Mouse (Mus musculus): ENCODE data around the gene Batf3. TPM values are rescaled to one million over a fixed set of nuclear protein-coding genes. Genes with fewer than 3 reads are reported as not detected.
A peak's percentile ranks its signal among the peaks of the same experiment; 100 is the strongest.

Gene Batf3
- polyA plus RNA-seq, 1 experiment from 2014 or later, result 14.2 TPM

DNA sequence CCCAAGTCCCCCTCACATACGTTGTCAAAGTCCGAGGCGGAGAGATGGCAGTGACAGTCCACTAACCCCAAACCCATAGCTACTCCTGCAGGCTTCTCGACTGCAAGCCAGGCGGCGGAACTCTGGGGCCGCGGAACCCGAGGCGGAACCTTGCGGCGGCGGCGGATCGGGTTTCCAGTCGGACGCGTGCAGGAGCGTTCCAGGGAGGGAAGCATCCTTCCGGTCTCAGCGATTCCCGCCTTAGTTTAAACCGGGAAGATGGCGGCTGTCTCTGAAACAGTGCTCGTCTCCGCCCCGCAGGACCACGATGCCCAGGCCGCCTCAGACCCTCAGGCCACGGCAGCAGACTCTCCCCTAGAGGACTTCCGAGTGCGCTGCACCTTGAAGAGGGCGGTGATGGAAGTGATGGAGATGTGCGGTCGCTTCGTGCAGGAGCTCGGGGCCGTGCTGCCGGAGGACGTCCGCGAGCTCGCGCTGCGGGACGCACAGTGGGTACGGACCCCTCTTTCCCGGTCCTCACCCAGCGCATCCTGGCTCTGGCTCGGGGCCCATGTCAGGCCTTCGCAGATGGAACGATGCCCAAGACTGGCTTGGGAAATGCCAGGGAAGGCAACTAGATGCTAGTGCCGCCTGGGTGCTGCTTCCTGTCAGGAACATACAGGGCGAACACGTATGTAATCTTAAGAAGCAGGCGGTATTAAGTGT is 34.7 kb upstream of the Batf3 start, which contains the start of the genes Tatdn3 and Nsl1:
TSS of gene Tatdn3 (minus strand) at position 152 of the 705 bp plus-strand sequence.
TSS of gene Nsl1 (plus strand) at position 232 of the 705 bp plus-strand sequence.
- peak within 1 kb of the TSS; percentile 54 for H3K27ac ChIP-seq (ENCODE audit: low read depth)
- DNase-seq, result peak; percentile 95
- peak within 1 kb of the TSS; percentile 66 for H3K4me2 ChIP-seq
- peak; percentile 37; the same call in 1 of the 2 replicates for TF ChIP-seq CTCF (IDR thresholded peaks at IDR 0.05; ENCODE audit: low read depth)
- H3K4me1 ChIP-seq (ENCODE audit: insufficient read depth), result peaks cover 4% of the 10 kb centered on the region; the same call in 1 of the 2 replicates
- H3K4me3 ChIP-seq (ENCODE audit: low read depth, low read length), result peak within 1 kb of the TSS; percentile 89
- no peaks in the 10 kb centered on the region for H3K27me3 ChIP-seq (ENCODE audit: insufficient read depth, low read length)
- no peaks in the 10 kb centered on the region for H3K9me3 ChIP-seq (ENCODE audit: low read depth, low read length)
- ATAC-seq (ENCODE audit: insufficient read depth), result peak; percentile 92
- peak within 1 kb of the TSS; percentile 83 for H3K9ac ChIP-seq
- under 1% methylated on average over 56 of the region's 56 CpGs for WGBS
- H3K36me3 ChIP-seq (ENCODE audit: insufficient read depth), result peaks cover 23% of the 10 kb centered on the region

DNA sequence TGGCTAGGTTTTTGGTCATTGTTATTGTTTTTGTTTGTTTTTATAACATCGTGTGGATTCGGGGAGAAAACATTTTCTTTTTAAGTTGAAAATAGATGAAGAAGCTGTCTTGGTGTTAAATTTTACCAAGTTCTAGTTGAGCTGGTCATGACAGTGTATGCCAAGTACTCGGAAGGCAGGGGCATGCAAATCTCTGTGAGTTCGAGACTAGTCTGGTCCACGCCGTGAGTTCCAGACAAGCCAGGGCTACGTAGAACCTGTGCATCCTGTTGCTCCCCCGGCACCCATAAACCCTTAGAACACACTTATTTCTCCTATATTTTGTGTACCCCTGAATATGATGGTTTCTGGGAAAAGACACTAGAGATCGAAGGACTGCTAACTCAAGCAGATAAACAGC is 33.9 kb upstream of the Batf3 start:
- Histone ChIP-seq H3K9me3 (ENCODE audit: low read depth, low read length) (no peaks in the 10 kb centered on the region), H3K36me3 (ENCODE audit: insufficient read depth) (peaks cover 30% of the 10 kb centered on the region), H3K27ac (ENCODE audit: low read depth) (no peak overlapping the region), H3K9ac (peak overlapping the region; percentile 83), H3K4me3 (ENCODE audit: low read depth, low read length) (peak overlapping the region; percentile 89), H3K4me1 (ENCODE audit: insufficient read depth) (peaks cover 4% of the 10 kb centered on the region; the same call in 1 of the 2 replicates), H3K27me3 (ENCODE audit: insufficient read depth, low read length) (no peaks in the 10 kb centered on the region), H3K4me2 (peak overlapping the region; percentile 66)
- 57% methylated on average over 9 of the region's 9 CpGs for WGBS
- ATAC-seq (ENCODE audit: insufficient read depth) (no peak), DNase-seq (no peak)
- TF ChIP-seq CTCF (IDR thresholded peaks at IDR 0.05; ENCODE audit: low read depth), result no peak

DNA sequence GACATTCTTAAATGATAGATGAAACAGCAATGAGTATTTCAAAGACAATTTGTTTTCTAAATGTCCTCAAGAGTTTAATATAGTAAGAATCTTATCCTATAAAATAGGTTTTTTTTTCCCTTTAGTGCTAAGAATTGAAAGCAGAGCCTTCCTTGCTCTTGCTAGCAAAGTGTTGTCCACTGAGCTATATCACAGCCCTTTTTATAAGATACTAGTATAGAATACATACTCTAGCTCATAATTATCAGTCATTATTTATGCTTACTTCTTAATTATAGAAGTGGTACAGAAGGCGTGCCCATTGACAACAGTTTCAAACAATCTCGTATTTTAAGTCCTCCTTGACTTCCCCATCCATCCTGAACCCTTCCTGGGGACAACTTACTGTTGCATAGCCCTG is 33.1 kb upstream of the Batf3 start:
- Histone ChIP-seq H3K4me2 (no peak overlapping the region), H3K27me3 (ENCODE audit: insufficient read depth, low read length) (no peaks in the 10 kb centered on the region), H3K9ac (no peak overlapping the region), H3K36me3 (ENCODE audit: insufficient read depth) (peaks cover 39% of the 10 kb centered on the region), H3K4me3 (ENCODE audit: low read depth, low read length) (no peak overlapping the region), H3K4me1 (ENCODE audit: insufficient read depth) (peaks cover 4% of the 10 kb centered on the region; the same call in 1 of the 2 replicates), H3K9me3 (ENCODE audit: low read depth, low read length) (no peaks in the 10 kb centered on the region), H3K27ac (ENCODE audit: low read depth) (no peak overlapping the region)
- ATAC-seq (ENCODE audit: insufficient read depth) (no peak), DNase-seq (no peak)
- WGBS, result 86% methylated on average over 2 of the region's 2 CpGs
- TF ChIP-seq CTCF (IDR thresholded peaks at IDR 0.05; ENCODE audit: low read depth), result no peak

DNA sequence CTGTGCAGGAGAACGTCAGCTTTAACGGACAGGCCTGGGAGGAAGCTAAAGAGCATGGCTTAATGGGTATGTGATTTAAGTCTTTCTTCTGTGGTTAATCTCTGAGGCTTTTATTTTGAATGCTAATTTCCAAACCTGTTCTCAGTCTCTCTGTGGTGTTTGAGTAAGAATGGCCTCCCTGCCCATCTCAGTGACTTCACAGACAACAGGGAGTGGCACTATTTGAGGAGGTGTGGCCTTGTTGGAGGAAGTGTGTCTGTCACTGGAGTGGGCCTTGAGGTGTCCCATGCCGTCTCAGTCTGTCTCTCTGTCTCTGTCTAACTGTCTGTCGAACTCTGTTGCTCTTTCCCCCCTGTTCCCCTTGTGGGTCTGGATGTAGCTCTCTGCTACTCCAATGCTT is 32.5 kb upstream of the Batf3 start:
- no peak for TF ChIP-seq CTCF (IDR thresholded peaks at IDR 0.05; ENCODE audit: low read depth)
- no peaks in the 10 kb centered on the region for H3K9me3 ChIP-seq (ENCODE audit: low read depth, low read length)
- H3K36me3 ChIP-seq (ENCODE audit: insufficient read depth), result peaks cover 44% of the 10 kb centered on the region
- DNase-seq (no peak), ATAC-seq (ENCODE audit: insufficient read depth) (no peak)
- no peak overlapping the region for H3K9ac ChIP-seq
- peaks cover 4% of the 10 kb centered on the region; the same call in 1 of the 2 replicates for H3K4me1 ChIP-seq (ENCODE audit: insufficient read depth)
- H3K4me3 ChIP-seq (ENCODE audit: low read depth, low read length), result no peak overlapping the region
- H3K27me3 ChIP-seq (ENCODE audit: insufficient read depth, low read length), result no peaks in the 10 kb centered on the region
- WGBS, result 85% methylated on average over 4 of the region's 4 CpGs
- no peak overlapping the region for H3K4me2 ChIP-seq
- H3K27ac ChIP-seq (ENCODE audit: low read depth), result no peak overlapping the region

DNA sequence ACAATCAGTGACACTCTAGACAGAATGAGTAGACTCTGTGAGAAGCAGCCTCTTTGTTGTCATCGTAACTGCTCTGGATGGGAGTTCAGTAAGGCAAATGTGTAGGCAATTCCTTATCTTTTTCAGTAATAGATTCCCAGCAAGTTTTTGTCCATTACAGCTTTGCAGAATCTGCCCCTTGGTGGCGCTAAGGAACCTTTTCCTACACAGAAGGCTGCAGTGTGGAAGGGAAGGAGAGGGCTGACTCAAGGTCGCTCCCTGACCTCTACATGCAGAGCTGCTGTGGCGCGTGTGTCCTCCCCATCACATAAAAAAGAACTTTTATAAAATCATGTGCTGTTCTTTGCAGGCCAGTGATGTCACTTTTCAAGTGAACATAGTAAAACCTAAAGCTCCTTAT is 29.3 kb upstream of the Batf3 start:
- Histone ChIP-seq H3K9me3 (ENCODE audit: low read depth, low read length) (no peaks in the 10 kb centered on the region), H3K9ac (no peak overlapping the region), H3K4me3 (ENCODE audit: low read depth, low read length) (no peak overlapping the region), H3K27me3 (ENCODE audit: insufficient read depth, low read length) (no peaks in the 10 kb centered on the region), H3K4me1 (ENCODE audit: insufficient read depth) (peaks cover 4% of the 10 kb centered on the region; the same call in 1 of the 2 replicates), H3K4me2 (no peak overlapping the region), H3K27ac (ENCODE audit: low read depth) (no peak overlapping the region), H3K36me3 (ENCODE audit: insufficient read depth) (peaks cover 73% of the 10 kb centered on the region)
- 86% methylated on average over 5 of the region's 5 CpGs for WGBS
- TF ChIP-seq CTCF (IDR thresholded peaks at IDR 0.05; ENCODE audit: low read depth), result peak; percentile 33
- ATAC-seq (ENCODE audit: insufficient read depth) (no peak), DNase-seq (peak; percentile 53)

DNA sequence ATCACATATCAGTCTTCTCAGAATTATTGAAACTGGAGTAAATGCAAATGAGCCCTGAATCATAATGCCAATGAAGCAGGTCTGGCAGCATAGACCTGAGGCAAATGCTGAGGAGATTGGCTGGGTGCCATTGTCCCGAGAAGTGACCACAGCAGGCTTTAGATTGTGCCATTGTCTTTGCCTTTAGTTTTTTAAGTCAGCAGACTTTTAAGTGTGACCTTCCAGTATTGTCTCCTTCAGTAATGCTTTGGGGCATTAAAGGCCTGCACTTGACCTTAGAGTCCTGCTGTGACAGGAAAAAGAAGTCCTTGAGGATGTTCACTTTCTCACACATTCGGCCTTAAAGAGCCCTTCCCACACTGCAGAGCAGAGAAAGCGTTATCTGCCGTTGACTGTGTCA is 27.4 kb upstream of the Batf3 start:
- 84% methylated on average over 4 of the region's 4 CpGs for WGBS
- peaks cover 86% of the 10 kb centered on the region for H3K36me3 ChIP-seq (ENCODE audit: insufficient read depth)

DNA sequence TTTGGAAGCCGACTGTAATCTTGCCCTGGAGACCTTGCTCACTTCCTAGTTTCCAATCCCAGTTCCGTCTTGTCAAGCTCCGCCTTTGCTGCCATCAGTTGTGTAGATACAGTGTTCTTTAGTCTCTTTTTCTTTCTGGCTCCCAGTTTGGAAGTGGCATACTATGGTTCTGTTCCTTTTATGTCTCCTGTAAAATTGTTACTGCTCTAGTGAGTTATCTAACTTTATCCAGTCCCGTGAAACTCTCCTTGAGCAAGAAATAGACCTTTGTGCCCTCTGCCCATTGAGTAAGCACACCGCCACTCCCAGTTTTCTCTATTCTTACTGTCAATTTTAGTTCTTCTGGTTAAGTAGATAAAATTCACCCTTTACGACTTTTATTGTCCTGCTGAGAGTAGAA is 26.0 kb upstream of the Batf3 start:
- Histone ChIP-seq H3K9me3 (ENCODE audit: low read depth, low read length) (no peaks in the 10 kb centered on the region), H3K4me1 (ENCODE audit: insufficient read depth) (no peaks in the 10 kb centered on the region), H3K36me3 (ENCODE audit: insufficient read depth) (peaks cover 78% of the 10 kb centered on the region), H3K9ac (no peak overlapping the region), H3K27ac (ENCODE audit: low read depth) (no peak overlapping the region), H3K4me3 (ENCODE audit: low read depth, low read length) (no peak overlapping the region), H3K4me2 (no peak overlapping the region), H3K27me3 (ENCODE audit: insufficient read depth, low read length) (no peaks in the 10 kb centered on the region)
- no peak for ATAC-seq (ENCODE audit: insufficient read depth)
- 87% methylated on average over 6 of the region's 6 CpGs for WGBS
- DNase-seq, result no peak
- TF ChIP-seq CTCF (IDR thresholded peaks at IDR 0.05; ENCODE audit: low read depth), result no peak

More for the DNA sequence above, 27.4 kb upstream of the Batf3 start:
- no peak for DNase-seq
- H3K9ac ChIP-seq, result no peak overlapping the region
- TF ChIP-seq CTCF (IDR thresholded peaks at IDR 0.05; ENCODE audit: low read depth), result no peak
- H3K4me2 ChIP-seq, result no peak overlapping the region
- ATAC-seq (ENCODE audit: insufficient read depth), result no peak
- H3K4me1 ChIP-seq (ENCODE audit: insufficient read depth), result no peaks in the 10 kb centered on the region
- H3K27ac ChIP-seq (ENCODE audit: low read depth), result no peak overlapping the region
- no peaks in the 10 kb centered on the region for H3K27me3 ChIP-seq (ENCODE audit: insufficient read depth, low read length)
- no peak overlapping the region for H3K4me3 ChIP-seq (ENCODE audit: low read depth, low read length)
- H3K9me3 ChIP-seq (ENCODE audit: low read depth, low read length), result no peaks in the 10 kb centered on the region

Data from lung, embryonic 14.5 days (tissue).